Mouse (Mus musculus) lung, postnatal 36 days (tissue): Measurements from ENCODE around the gene Pdzd3.

Source experiments
- DNase-seq: peaks from one replicate; pipeline ENCODE4 v3.0.0; 2022; ENCODE audit warnings: mixed read lengths

Gene Pdzd3

GRCm38 (mm10) chr9:44249181-44250146 is 1.8 kb downstream of the Pdzd3 start:
- peak; percentile 80 for DNase-seq

- no peak for DNase-seq
These were observed 3.4 kb downstream of the Pdzd3 start for GRCm38 (mm10) chr9:44247907-44248306.

DNA sequence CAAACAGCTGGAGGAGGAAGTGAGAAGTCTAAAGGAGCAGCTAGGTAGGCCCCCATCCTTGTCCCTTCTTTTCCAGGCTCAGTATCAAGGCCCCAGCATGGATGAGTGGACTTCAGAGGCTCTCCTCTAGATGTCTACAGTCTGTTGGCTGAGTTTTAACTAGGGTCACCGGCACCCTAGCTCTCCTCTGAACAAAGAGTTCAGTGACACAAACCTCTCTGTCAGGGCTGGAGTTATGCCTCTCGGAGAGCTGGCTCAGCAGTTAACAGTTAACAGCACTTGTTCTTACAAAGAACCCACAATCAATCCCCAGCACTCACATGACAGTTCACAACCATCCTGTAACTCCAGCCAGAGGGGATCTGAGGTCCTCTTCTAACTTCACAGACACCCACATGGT is 7.7 kb downstream of the Pdzd3 start:
- DNase-seq: no peak

DNA sequence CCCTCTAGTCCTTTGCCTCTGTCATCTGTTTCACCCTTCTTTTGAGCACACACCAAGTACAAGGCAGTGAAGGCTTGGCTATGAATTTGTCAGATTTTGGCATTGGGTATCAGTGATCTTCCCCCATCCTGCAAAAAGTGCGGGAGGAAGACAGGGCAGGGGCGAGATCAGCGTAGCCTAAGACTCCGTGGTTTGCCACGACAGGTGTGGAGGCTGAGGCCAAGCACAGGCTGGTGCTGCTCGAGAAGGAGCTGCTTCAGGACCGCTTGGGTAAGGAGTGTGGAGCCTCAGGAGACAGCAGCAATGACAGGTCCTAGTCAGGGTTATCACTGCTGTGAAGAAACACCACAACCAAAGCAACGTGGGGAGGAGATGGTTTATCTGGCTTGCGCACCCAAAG is 9.9 kb downstream of the Pdzd3 start:
- no peak for DNase-seq

DNA sequence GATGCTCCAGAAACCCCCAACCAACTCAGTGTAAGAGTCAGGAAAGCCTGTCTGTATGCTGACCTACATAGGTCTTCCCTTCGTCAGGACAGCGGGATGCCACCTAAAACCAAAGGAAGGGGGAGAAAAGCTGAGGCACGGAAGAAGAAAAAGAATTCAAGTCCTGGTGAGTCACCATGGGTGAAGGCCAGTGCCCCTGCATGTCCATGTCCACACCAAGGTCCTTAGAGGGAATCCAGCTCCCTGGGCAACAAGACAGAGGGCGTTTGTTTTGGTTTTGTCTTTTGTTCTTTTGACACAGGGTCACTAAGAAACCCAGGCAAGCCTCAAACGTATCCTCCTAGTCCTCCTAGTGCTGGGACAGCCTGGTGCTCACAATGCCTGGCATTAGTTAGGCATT is 10.4 kb downstream of the Pdzd3 start:
- DNase-seq: peak; percentile 10

- no peak for DNase-seq
These were observed 10.9 kb downstream of the Pdzd3 start, which contains the start of gene Ccdc153 for GRCm38 (mm10) chr9:44240399-44240798. Ccdc153 (plus strand) TSS chr9:44240676.

- peak; percentile 73 for DNase-seq
These were observed 11.8 kb downstream of the Pdzd3 start for GRCm38 (mm10) chr9:44239447-44239846.

GRCm38 (mm10) chr9:44238501-44239190 is 12.6 kb downstream of the Pdzd3 start:
- no peak for DNase-seq

GRCm38 (mm10) chr9:44237128-44237527 is 14.1 kb downstream of the Pdzd3 start:
- no peak for DNase-seq

GRCm38 (mm10) chr9:44236601-44237000 is 14.7 kb downstream of the Pdzd3 start:
- DNase-seq: no peak

DNA sequence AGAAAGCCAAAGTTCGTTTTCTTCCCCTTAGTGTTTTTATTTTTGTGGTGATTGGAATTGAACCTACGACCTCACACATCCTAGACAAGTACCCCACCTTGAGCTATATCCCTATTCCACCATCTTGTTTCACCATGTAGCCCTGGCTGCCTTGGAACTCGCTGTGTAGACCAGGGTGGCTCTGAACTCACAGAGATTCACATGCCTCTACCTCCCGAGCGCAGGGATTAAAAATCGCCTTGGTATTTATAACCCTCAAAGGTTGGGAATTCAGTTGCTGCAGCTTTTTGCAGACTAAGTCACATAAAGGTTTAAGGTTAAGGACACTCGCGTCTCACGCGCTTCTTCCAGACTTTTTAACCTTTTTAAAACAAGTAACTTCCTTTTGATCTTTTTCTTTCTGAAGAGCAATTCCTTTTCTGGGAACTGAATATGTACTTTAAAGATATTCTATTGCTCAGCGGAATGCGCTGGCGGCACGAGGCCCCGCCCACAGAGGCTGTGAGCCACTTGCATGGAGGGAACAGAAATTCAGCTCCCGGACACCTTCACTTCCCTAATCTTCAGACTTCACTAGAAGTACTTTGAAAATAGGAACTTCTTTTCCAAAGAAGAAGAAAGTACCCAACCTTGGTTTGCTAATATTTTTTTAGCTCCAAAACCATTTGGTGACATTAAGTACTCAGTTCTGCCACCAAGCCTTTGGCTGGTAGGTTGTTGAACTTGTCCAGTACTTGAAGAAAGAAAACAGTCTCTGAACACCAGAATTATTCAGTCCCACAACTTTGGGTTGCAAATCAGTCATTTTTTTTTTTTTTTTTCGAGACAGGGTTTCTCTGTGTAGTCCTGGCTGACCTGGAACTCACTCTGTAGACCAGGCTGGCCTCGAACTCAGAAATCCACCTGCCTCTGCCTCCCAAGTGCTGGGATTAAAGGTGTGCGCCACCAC is 16.5 kb downstream of the Pdzd3 start:
- peak; percentile 82 for DNase-seq

GRCm38 (mm10) chr9:44233802-44234478 is 17.3 kb downstream of the Pdzd3 start, which contains the start of gene Cbl:
Cbl (minus strand) TSS chr9:44234049.
- peak; percentile 99 for DNase-seq

DNA sequence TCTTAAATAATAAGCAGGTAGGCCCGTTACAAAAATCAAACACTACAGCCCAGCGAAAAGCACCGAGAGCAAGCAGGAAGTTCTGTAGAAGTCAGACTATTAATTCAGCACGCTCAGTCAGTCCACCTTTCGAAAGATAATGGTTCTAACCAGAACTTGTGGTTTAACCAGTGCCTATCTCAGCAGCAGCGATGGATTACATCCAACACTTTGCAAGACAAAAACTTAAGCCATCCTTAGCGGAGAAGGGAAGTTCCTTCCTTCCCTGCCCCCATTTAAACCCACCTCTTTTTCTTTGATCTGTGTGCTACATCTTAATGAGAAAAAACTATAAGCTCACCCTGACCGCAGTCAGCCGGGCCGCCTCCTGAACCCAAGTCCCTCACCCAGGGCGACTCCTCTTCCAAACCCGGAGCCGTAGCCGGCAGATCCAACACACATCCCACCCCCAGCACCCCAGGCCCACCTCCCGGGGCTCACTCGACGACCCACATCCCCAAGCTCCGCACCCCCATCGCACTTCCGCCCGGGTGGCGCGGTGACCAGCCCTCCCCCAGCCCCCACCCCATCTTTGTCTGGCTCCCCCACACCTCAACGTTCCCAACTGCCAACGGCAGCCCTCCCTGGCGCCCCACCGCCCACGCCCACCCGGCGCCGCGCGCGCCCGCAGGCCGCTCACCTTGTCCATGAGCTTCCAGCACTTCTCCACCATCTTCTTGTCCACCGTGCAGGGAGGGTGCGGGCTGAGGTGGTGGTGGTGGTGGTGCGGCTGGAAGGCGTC is 18.1 kb downstream of the Pdzd3 start:
- peak; percentile 28 for DNase-seq

- DNase-seq: no peak
These were observed 19.7 kb downstream of the Pdzd3 start for GRCm38 (mm10) chr9:44231609-44232008.

- no peak for DNase-seq
These were observed 25.3 kb downstream of the Pdzd3 start for GRCm38 (mm10) chr9:44225993-44226392.

GRCm38 (mm10) chr9:44213538-44213937 is 37.7 kb downstream of the Pdzd3 start:
- DNase-seq: no peak

DNA sequence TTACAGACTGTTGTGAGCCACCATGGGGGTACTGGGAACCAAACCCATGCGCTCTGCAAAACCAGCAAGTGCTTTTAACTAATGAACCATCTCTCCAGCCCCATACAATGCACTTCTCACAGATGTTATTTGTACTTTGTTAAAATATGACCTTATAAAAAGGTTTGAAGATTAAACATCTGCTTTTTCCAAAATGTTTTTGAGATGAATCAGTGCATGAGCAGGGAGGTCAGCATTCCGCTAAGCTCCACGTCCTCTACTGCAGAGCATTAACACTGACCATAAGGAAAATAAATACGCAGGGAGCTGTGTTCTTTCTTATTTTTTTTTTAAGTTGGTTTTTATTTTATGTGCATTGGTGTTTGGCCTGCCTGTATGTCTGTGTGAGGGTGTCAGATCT is 38.9 kb downstream of the Pdzd3 start:
- DNase-seq: no peak

- no peak for DNase-seq
These were observed 41.9 kb downstream of the Pdzd3 start for GRCm38 (mm10) chr9:44209416-44209815.

DNA sequence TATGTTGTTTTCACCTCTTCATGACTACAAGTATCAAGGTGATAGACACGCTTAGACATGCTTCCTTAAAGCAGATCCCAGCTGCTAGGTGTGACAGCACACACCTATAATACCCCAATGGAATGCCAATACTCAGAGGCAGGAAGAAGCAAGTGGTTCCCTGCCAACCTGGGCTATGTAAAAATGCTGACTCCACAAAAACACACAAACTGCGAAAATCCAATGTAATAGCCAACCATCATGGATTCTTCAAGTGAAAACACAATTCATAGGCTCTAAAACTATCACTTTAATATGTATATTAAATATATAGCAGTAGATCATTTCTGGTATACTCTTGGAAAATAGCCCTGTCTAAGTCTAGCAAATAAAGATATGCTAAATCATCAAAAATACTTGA is 43.4 kb downstream of the Pdzd3 start:
- no peak for DNase-seq

GRCm38 (mm10) chr9:44200458-44200857 is 50.8 kb downstream of the Pdzd3 start:
- DNase-seq: no peak

GRCm38 (mm10) chr9:44199580-44199979 is 51.7 kb downstream of the Pdzd3 start:
- DNase-seq: peak; percentile 67
